Mouse (Mus musculus) left cerebral cortex, adult 8-10 months (tissue): Measurements from ENCODE around the gene Dvl2. TPM values are rescaled to one million over a fixed set of nuclear protein-coding genes. Genes with fewer than 3 reads are reported as not detected.
A peak's percentile ranks its signal among the peaks of the same experiment; 100 is the strongest.
"Not testable (repeated sequence)": the region's sequence is repeated elsewhere in the genome, so short reads cannot be mapped to it uniquely, and the experiment has no call there.

Experiments
- DNase-seq, 2 experiments: peaks; one replicate each; pipeline ENCODE4 v3.0.0; 2022; ENCODE audit warnings: low spot score in 2 of 2
- total RNA-seq, 4 experiments: library from RNA; stranded (reverse); gene quantifications; 2 replicates each; pipeline ENCODE4 v1.2.4; 2022

Dvl2 gene
- total RNA-seq, 4 experiments from 2014 or later: 28.0 to 36.9 (median 32.9) TPM

DNA sequence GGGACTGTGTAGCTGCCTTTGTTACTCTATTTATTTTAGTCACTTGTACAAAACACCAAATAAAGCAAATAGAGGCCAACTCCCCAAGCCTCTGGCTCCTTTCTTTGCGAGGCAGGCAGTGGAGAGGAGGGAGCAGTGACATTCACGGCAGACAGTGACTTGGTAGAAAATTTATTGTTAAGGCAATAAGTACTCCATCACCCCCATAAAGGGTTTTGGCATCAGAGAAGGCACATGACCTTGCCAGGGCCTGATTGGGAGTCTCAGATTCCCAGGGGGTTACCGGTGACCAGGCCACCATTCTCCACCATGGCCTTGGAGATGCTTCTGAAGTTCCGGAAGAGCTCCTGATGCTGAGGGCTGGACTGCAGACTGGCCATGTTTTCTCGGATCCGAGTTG lies 9.6 kb downstream of the Dvl2 start:
- no peak for DNase-seq

DNA sequence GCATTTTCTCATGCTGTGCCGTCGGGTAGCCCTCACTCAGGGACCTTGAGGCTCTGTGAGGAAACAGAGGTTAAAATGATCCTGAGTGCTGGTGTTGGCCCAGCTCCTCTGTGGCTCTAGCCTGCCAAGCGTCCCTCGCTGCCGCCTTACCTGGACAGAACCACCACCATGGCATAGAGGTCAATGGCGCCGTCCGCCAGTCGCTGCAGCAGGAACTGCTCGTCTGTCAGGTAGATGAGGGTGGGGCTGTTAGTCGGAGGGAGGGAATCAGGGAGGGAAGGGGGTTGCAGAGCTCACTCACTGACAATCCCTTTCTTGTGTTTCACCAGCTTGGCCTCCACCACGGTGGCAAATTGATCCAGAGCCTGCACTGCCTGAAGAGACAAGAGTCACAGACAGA lies 10.2 kb downstream of the Dvl2 start:
- DNase-seq: no peak

DNA sequence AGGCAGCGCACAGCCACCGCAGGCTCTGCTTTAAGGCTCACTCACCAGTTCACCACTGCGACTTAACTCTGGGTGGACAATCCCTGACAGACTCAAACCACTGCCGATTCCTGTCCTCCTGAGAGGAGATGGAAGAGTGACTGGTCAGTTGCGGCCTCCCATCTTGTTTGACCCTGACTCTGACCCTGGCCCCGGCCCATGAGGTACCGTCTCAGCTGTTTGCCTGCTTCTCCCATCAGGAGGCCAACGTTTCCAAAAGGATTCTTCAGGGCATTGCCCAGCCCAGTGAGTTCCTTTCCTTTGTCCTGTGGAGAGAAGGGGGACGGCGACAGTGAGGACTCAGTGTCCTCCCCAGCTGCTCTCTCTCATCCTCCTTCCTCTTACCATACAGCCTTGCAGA lies 10.6 kb downstream of the Dvl2 start:
- DNase-seq: no peak

DNA sequence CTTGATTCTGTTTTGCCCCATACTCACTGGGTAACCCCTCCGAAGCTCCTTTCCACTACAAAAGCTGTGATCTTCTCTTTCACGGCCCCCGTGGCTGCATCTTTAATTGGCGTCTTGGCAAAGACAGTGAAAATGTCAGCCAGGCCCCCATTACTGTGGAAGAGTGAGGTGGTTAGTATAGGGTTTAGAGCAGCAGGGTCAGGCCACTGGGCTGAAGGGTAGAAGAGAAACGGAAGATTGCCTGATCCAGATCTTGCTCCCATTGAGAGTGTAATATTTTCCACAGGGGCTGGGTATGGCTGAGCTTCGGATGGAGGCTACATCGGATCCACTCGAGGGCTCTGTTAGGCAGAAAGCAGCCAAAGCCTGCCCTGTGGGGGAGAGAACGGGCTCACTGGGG lies 12.5 kb downstream of the Dvl2 start:
- no peak for DNase-seq

DNA sequence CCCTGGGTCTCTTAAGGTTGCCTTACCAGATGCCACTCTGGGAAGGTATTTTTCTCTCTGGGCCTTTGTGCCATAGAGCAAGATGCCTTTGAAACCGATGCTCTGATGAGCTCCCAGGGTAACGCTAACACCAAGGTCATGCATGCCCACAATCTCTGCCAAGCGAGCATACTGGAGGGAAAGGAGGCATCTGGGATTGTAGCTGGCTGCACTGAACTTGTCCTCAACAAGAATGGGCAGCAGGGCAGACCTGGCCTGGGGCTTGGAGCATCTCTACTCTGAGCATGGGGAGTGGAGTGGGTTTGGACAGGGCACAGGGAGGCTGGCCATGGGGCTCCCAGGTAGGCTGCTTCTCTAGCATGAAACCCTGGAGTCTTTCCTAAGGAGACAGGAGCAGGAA lies 13.0 kb downstream of the Dvl2 start:
- no peak for DNase-seq

DNA sequence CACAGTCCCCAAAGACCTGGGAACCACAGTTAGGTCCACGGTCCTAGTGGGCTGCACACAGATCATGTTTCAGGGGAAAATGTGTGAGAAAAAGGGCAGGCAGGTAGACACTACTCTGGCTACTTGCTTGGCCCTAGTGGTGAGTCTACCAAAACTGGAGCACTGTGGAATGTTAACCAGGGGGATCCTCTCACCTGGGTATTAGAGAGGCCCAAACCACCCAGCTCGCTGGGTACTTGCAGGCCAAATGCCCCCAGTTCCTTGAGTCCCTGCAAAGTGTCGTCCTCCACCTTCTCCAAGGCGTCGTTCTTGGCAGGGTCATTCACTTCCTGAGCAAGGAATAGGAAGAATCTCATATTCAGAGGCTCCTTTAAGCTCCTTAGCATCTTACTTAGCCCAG lies 13.7 kb downstream of the Dvl2 start:
- no peak for DNase-seq

DNA sequence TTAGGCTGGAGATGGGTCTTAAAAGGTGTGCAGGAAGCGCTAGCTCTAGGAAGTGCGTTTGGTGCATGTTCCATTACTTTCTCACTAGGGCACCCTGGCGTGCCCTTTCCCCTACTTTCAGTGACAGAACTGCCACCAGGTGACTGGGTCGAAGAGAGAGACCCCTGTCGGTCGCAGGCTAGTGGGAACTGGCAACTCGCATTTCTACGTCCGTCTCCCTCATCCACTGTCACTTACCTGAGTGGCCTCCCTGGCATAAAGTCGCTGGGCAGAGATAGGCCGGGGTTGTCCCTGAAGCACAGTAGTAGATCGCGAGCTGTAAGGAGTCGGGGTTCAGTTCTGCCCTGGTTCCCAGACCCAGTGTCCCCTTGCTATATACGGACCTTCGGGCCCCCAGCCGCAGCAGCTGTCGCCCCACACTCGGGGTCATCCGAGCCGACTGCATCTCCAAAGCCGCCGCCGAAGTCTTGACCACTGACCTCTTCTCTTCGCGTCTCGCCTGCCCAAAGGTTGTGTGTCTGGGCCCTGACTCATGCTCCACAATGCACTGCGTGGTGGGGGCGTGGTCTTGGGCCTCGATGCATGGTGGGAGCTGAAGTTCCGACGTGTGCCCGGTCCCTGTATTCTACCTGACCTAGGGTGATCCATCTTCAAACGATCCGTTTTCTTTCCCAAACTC lies 14.6 kb downstream of the Dvl2 start, which contains the start of gene Acadvl:
Gene Acadvl (minus strand): TSS at position 532 of the 679 bp plus-strand sequence.
- DNase-seq: peak; percentile 78 to 85

DNA sequence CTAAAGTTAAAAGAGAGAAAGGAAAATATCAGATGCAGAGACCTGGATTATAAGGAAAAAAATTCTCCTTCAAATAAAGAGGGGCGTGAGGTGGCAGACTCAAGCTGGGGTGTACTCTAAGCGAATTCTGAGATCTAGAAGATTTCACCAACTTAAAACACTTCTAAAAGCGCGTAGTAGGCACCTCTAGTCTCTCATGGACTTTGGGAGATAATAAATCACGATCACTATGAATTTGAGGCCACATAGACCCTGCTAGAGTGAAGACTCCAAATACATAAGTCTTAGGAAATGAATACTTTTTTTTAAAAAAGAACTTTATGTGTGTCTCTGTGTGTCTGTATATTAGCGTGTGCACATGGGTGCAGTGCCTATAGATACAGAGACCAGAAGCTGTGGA lies 15.3 kb downstream of the Dvl2 start:
- no peak for DNase-seq

DNA sequence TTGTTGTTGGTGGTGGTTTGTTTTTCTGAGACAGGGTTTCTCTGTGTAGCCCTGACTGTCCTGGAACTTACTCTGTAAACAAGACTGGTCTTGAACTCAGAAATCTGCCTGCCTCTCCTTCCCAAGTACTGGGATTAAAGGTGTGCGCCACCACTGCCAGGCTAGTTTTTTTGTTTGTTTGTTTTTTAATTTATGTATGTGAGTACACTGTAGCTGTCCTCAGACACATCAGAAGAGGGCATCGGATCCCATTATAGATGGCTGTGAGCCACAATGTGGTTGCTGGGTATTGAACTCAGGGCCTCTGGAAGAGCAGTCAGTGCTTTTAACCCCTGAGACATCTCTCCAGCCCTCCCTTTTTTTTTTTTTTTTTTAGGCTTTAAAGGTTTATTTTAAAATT lies 15.8 kb downstream of the Dvl2 start:
- DNase-seq: not testable (repeated sequence)

DNA sequence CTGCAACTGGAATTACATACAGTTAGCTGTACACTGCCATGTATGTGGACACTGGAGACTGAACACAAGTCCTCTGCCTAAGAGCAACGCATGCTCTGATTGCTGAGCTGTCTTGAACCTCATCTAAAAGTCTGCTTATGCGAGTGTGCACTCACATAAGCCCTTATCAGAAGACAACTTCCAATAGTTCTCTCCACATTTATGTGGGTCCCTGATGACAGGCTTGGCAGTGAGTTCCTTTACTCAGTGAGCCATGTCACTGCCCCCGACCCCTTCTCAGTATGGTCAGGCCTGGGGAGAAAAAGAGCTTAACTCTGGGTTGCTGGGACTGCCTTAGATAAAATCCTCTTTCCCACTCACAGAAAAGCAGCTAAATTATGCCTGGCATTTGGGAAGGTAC lies 16.3 kb downstream of the Dvl2 start, which contains the start of gene Dlg4:
Gene Dlg4 (plus strand): TSS at position 274 of the 400 bp plus-strand sequence.
- DNase-seq: no peak

DNA sequence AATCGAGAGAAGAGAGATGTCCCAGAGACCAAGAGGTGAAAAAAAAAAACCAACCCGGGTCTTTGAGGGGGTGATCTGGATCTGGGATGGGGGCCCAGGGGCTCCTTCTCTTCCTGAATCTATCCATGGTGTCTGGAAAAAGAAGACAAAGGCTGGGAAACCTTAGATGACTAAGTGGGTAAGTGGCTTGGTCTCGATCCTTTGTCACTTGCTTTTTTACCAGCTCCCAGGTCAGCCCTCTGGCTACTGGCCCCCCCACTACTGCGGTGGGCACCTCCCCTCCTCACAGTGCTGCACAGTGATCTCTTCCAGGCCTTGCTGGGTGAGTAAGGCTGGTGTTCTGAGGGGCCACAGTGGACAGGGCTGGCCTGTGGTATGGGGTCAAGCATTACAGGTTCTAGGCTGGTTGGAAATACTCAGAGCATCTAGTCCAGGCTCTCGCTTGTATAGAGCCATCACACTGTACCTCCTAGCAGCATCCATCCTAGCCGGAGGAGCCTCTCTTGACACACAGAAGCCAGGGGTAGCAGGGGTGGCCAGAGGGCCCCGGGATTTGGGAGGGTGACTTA lies 16.9 kb downstream of the Dvl2 start:
- DNase-seq: no peak

DNA sequence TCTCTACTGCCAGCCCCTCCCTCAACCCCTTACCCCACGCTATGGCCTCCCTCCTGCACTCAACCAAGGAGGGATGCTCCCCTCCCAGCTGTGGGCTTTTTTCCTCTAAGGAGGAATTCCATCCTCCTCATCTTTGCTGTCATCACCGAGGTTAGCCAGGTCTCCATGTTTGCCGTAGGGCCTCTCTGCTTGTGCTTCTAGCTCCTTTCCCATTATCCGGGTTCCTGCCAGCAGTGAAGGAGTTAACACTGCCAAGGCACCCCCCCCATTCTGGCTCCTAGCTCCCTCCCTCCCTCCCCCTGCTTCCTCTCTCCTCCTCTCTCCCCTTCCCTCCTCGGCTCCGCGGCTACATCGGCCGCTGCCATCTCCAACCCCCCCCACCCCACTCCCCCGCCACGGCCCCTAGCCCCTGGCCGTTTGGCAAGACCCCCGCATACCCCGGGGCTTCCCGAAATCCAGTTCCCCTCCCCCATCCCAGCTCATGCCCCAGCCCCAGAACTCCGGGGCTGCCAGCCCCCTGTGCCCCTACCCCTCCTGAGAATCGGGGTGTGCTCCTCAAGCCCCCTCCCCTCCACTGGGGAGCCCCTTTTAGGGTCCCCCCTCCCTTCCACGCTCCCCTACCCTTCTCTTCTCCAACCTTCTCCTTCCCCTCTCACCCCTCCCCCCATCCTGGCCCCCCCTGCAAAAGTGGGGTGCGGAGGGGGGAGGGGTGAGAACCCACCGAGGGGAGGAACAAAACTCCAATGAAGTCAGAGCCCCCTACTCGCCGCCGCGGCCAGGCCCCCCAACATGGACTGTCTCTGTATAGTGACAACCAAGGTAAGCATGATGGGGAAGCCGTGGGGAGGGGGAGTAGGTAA lies 18.0 kb downstream of the Dvl2 start:
- DNase-seq: peak in 1 of 2 experiments; percentile 63

DNA sequence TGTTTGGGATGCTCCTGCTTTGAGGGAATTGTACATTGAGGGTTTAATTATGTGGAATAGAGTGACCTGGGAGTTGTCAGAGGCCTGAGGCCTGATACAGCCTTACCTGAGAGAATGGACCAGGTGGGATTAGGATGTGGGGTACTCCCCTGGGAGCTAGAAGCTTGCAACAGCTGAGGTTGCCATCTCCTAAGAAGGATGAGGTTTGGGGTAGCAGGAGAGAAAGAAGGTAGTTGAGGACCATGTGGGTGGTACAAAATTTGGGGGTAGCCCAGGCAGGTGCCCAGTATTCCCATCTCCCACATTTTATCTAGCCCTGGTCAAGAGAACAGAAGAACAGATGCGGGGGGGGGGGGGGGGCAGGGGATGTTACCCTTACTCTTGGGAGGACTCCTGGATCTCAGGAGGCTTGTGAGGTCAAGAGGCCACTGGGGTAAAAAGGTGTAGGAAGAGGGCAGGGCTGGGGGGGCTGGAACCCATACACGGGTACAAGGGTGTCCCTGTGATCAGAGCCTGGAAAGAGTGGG lies 19.2 kb downstream of the Dvl2 start:
- no peak for DNase-seq

DNA sequence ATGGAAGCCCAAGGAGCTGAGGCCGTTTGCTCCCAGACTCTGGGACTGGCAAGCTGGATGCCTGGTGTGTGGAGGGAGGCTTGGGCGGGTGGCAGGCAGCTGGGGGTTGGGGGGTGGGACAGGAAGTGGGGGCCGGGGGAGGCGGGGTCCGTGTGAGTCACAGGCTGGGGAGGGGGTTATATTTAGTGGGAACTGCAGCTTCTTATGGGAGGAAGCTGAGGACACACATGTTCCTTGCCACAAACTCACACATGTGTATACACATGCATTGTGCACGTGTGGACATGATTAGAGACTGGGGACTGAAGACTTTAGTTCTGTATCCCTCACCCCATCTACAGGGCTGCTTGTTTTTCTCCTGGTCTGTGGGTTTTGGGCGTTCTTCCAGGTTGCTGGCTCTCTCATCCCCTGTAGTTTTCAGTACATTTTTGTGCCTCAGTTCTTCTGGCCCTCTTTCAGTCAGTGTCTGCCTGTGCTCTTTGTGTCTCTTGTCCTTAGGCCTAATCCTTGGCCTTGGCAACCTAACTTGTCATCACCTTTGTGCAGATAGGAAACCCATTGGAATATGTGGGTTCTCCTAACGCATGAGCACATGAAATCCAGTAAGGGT lies 19.7 kb downstream of the Dvl2 start:
- no peak for DNase-seq

DNA sequence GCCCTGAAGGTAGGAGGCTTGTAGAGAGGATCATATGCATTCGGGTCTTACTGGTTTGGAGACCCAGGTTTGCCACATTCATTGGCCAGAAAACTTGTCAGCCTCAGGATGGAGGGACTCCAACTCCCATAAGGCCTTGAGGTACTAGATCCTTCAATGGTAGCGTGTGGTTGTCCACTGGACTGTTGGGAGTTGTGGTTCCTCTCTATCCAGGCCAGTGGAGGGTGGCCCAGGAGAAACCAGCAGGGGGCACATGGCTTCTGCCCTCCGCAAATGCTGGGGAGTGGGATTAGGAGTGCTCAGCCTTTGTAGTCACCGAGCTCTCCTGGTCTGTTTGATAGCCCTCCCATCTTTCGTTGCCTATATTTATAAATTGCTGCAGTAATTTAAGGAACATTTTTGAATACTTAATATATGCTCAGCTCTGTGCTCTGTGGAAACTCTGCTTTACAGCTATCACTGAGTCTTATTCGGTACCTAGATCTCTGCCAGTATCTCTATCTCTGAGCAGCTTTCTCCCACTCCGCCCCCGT lies 20.4 kb downstream of the Dvl2 start:
- DNase-seq: peak; percentile 55 to 80

DNA sequence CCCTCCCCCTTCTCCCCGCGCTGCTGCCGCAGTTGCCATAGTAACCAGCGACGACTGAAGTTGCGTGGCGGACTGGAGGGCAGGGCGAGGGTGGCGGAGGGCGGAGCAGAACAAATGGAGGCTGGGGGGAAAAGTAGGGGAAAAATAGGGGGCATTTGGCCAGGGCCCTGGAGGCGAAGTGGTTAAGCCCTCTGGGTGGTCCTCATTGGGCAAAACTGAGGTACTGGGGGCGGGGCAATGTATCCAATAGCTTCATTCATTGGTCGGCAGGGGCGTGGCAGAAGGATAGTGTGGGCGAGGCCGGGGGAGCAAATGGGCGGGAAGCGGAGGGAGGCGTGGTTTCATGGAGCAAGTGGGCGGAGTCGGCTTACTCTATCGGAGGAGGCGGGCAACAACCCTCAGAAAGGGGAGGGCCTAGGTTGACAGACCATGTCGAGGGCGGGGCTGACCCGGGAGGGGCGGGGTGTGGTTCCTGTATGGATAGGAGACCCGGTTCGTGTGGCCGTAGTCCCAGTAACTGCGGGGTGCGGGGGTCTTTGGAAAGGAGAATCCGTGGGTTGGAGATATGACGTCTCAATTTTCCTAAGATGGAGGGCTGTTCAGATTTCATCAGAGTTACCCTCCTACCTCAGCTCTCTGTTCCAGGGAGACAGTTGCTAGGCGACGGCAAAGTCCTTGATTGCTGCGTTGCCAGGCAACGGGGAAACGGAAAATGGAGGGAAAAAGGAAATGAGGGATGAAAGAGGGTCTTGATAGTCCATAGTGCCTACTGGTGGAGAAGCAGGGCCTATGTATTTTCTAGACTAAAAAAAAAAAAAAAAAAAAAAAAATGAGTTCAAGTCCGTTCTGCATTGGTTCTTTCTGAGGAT lies 21.1 kb downstream of the Dvl2 start:
- DNase-seq: peak; percentile 91 to 98

DNA sequence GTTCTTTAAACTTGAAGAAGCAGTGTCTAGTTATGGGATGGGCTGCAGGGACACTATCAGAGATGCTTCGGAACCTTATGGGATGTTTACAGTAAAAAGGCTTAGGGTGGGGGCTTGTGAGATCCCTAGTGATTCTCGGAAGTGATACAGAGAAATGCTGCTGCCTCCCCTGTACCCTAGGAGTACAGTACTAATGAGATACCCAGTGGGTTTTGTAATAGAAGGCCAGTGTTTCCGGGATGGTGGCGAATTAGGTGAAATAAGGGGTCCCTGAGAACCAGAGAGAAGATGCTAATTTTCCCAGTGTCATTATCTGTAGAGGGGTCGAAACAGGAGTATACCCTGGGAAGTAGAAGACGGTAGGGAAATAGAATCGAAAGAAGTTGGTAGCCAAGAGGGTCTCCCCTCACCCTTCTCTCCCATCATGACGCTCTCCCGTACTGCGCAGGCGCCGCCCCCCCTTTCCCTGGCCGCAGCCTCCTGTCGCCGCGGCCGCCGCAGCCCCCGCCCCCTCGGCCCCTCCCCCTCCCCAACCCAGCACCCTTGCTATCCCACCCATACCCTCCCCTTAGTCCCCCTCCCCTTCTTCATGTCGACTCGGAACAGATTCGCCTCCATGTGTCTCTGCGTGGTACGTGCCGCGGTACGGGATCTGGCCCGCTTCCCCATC lies 23.2 kb downstream of the Dvl2 start:
- no peak for DNase-seq

DNA sequence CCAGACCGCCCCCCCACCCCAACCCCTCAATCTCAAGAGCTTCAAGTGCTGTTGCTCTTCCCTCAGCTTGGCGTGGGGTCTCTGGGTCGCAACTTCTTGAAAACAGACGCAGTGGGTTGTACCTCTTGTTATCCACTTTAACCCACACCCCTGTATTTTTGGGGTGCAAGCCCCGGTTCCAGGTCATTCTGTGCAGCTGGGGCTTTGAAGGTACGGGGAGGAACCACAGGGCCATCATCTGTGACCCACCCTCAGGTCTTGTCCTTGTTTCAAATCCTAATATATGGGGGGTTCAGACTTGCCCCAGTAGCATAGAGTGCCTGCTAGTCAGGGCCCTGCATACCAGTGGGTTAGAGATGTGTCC lies 23.7 kb downstream of the Dvl2 start:
- no peak for DNase-seq

DNA sequence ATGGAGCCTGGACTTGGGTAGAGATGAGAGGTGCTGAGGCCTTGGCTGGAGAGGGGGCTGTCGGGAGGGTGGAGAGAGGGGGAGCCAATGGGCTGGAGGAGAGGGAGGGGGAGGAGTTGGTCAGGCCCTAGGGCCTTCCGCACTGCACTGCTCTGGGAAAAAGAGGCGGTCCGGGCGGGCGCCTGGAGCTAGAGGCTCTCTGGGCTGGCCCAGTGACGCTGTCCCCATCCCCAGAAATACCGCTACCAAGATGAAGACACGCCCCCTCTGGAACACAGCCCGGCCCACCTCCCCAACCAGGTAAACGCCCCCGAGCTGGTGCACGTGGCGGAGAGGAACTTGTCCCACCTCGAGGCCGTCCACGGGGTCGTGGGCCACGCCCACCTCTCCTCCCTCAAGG lies 26.3 kb downstream of the Dvl2 start:
- DNase-seq: no peak

DNA sequence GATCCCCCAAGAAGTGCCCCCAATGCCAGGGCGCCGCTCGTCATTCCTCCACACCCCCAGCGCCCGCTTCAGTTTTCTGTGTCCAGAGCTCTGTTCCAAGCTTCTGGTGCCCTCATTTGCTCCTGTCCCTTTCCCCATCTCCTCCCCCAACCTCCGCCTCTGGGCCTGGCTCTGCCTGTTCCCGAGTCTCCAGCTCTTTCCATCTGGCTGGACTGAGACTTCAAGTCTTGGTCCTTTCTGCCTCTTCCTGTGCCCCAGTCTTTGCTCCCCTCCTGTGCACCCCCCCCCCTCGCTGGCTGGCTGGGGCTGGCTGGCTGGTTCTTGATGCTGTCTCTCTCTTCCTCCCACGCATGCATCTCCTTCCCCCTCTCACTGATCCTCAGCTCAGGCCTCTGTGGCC lies 27.0 kb downstream of the Dvl2 start:
- DNase-seq: no peak
